Mouse (Mus musculus) NIH3T3 (cell line): ENCODE data around the gene Wdr26.

ENCODE experiments used
- DNase-seq: peaks from one replicate; pipeline ENCODE4 v3.0.0-alpha.2; 2012; ENCODE audit warnings: low read depth

The Wdr26 gene

DNA sequence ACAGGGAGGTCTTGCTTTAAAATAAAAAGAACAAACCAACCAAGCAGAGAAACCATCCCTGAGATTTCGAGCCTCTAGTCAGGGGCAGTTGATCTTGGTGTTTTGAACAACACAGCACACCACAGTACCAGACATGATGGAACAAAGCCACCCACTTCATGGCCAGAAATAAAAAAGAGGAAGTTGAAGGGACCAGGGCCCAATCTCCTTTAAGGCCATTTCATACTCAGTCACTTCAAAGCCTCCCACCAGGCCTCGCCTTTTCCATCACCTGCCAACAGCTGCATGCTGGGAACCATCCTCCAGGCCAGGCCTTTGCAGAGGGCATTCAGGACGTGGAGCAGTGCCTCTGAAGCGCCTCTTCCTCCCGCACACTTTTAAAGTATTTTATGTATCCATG, 25.5 kb upstream of the Wdr26 start:
- DNase-seq = no peak

- peak; percentile 17 for DNase-seq
These were observed 22.7 kb upstream of the Wdr26 start for GRCm38 (mm10) chr1:181234326-181235035.

- DNase-seq = no peak
These were observed 21.9 kb upstream of the Wdr26 start for GRCm38 (mm10) chr1:181233734-181234133.

GRCm38 (mm10) chr1:181232307-181233027, 20.7 kb upstream of the Wdr26 start:
- peak; percentile 87 for DNase-seq

DNA sequence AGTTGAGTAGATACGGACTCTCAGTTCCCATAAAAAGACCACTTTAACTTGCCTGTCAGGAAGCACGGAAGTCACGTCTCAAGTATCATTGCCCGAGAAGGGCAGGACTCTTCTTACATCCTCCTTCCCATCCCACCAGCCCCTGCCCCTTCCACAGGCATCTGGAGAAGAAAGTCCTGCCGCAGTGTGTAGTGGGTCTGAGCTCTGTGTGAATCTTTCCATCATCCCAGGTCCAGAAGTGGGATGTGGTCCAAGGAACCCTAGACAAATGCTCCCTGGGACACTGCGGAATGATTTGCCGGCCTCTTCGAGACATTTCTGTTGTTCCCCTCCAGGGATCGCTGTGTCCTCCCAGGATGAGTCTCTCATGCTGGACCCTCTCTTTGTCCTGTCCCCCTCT, 20.0 kb upstream of the Wdr26 start:
- no peak for DNase-seq

DNA sequence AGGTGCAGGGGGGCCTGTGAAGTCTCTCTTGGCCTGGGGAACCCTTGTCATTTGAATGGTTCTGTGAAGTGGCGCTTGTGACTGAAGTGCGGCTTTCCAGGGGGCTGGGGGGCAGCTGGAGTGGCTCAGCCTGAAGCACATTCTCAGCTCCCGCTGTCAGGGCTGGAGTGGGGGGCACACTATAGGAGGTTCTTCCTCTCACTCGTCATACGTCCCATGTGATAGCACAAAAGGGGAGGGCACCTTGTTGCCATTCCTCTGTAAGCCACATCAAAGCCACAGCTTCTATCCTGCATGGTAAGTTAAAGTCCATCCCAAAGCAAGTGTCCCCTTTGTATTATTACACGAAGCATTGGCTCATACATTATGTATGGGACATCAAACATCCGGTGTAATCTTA, 19.5 kb upstream of the Wdr26 start:
- DNase-seq = no peak

DNA sequence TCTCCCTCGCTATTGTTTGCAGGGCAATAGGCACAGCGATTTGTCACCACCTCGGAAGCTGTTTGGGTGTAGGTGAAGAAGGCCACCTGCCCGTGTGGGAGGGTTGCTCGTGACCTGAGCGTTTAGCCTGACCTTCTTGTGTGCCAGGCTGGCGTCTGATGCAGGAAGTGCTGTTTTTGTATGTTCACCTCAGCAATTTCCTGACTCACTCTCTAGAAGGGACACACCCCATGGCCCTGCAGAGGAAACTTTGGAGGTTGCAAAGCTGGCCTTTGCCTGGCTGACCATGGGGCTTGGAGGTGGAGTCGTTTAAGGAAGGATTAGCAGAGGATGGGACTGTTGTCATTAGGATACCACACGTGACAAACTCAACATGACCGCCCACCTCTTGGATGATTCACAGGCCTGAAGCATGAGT, 18.9 kb upstream of the Wdr26 start:
- peak; percentile 37 for DNase-seq

- no peak for DNase-seq
These were observed 17.2 kb upstream of the Wdr26 start for GRCm38 (mm10) chr1:181229046-181229445.

GRCm38 (mm10) chr1:181228591-181228990, 16.8 kb upstream of the Wdr26 start:
- no peak for DNase-seq

DNA sequence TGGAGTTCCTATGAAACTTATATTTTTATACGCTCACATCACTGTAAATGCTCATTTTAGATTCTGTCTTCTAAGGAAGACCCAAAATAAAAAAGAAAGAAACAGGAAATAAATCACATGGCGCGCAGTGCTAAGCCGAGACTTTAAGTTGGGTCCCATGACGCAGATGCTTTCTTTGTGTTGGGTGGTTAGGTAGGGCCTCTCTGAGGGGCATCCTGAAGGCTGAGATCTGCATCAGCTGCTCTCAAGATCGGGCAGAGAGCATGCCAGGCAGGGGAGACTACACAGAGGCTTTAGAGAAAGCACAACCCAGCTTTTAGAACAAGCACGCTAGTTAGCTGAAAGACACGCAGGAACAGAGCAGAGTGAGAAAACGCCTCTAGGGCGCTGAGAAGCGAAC, 16.0 kb upstream of the Wdr26 start:
- no peak for DNase-seq

- DNase-seq = no peak
These were observed 15.0 kb upstream of the Wdr26 start for GRCm38 (mm10) chr1:181226850-181227249.

- DNase-seq = no peak
These were observed 13.5 kb upstream of the Wdr26 start for GRCm38 (mm10) chr1:181225281-181225680.

DNA sequence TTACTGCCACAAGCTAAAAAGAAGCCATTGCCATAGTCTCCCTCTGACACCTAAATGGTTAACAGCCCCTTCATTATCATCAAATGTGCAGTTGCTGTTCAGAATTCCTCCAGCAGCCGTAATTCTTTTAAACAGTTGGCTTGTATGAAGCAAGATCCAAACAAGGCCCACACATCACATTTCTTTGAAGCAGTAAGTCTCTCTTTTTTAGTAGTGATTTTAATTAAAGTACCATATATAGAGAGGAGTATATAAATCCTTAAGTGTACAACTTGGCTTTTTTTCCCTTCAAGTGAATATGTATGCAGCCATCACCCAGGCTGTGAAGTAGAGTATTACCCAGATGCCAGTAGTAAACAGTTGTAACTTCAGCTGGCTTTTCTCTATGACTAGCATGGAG, 10.2 kb upstream of the Wdr26 start:
- DNase-seq = no peak

GRCm38 (mm10) chr1:181216315-181216714, 4.5 kb upstream of the Wdr26 start:
- no peak for DNase-seq

- DNase-seq = no peak
These were observed 2.7 kb upstream of the Wdr26 start for GRCm38 (mm10) chr1:181214296-181215035.

DNA sequence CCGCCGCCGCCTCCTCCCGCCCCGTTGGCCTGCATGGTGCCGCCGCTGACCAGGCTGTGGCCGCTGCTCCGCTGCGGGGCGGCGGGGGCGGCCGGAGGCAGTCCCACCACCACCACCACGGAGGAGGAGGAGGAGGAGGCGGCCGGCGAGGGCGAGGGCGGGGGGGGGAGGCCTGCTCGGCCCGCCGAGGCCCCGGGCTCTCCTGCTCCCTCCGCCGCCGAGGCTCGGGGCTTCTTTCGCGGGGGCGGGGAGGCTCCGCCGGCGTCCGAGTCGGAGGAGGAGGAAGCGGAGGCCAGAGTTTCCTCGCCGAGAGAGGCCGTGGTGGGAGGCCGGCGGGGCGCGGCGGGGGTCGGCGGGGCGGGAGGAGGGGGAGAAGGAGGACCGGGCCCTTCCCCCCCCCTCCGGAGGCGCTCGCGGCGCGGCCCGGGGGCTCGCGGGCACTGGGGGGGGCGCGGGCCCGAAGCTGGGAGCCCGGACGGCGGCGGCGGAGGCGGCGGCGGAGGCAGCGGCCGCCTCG, 340 bp downstream of the Wdr26 start:
- DNase-seq = peak; percentile 44

DNA sequence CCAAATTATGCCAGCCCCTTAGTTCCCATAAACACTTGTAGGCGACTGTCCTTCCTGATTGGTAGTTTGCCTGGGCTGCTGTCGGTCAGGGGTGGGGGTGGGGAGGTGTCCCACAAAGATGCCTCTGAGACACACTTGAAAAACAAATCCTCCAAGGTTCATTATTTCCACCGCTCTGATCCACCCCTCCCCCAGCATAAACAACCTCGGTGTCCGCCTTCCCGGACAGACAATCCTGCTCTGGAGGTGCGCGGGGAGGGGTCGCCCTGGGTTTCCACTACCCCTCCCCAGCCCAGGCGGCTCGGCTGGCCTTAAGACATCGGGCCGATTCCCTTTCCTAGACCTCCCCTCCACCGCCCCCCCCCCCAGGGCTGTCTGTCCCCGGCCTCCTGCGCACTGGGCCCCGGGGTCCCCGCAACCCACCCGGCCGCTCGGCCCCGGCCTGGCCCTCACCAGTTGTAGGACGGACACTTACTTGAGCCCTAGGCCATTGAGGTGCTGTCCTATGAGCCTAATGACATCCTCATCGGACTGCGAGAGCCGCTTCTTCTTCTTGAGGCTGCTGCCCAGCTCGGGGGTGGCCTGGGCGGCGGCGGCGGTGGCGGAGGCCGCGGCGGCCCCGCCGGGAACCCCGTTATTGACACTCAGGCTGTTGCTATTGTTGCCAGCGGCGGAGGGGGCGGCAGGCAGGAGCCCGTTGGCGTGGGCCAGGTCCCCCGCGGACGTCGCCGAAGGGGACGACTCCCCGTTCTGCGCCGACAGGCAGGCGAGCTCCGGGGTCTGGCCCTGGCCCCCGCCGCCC, 999 bp downstream of the Wdr26 start:
- peak; percentile 61 for DNase-seq

DNA sequence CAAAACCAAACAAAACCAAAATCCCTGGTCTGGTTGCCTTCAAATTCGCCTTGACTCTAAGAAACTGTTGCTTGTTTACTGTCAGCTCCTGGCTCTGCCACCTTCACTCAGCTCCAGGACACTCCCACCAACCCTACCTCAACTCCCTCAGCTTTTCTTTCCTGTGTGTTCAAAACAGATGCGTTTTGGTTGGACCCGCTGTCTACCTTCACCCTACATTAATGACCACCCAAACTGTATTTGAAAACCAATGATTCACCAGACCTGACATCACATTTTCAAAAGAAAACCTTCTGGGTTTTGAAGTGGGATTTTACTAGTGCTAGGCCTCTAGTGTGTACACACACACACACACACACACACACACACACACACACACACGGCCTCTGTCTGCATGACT, 1.7 kb downstream of the Wdr26 start:
- no peak for DNase-seq

DNA sequence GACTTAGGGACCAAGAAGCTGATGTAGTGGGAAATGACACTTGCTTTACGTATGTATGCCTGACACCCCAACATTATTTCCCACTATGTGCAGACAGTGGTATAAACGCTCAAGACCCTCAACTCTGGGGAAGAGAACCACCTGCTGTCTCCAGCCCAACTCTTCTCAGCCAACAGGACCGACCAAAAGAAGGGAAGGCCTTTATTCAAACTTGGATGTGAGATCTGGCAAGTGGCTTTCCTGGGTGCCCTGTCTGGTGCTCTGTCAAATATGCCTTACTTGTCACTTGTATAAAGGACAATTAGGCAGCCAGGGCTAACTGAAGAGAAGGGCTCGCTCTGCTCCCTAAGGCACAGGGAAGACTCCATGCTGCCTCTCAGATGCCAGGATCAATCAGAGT, 12.4 kb downstream of the Wdr26 start:
- DNase-seq = no peak

GRCm38 (mm10) chr1:181188925-181189324, 22.9 kb downstream of the Wdr26 start:
- DNase-seq = no peak

- no peak for DNase-seq
These were observed 41.6 kb downstream of the Wdr26 start for GRCm38 (mm10) chr1:181170210-181170609.

DNA sequence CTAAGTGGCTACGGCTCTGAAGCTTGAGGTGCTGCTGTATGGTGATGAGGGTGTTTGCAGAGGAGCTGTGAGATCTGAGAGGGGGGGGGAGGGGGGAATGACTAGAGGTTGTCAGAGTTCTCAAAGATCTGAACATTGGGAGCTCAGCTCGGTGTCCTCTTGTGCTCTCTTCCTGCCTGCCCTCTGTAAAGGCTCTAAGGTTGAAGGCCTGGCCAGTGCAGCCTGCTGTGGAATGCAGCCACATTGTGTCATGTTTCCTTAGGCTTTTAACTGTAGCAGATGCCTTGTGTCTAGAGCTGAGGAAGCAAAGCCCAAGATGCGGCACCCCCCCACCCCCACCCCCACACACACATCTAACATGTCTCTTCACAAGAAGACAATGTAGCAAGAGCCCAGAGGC, 43.4 kb downstream of the Wdr26 start:
- DNase-seq = no peak
